Mouse (Mus musculus) adipocyte (in vitro differentiated cells): ENCODE results near the gene Cyp2c29.
"Not testable (repeated sequence)": the region's sequence is repeated elsewhere in the genome, so short reads cannot be mapped to it uniquely, and the experiment has no call there.

Source experiments
- DNase-seq: peaks from one replicate; pipeline ENCODE4 v3.0.0-alpha.2; 2016; ENCODE audit warnings: low spot score

Cyp2c29 gene

DNA sequence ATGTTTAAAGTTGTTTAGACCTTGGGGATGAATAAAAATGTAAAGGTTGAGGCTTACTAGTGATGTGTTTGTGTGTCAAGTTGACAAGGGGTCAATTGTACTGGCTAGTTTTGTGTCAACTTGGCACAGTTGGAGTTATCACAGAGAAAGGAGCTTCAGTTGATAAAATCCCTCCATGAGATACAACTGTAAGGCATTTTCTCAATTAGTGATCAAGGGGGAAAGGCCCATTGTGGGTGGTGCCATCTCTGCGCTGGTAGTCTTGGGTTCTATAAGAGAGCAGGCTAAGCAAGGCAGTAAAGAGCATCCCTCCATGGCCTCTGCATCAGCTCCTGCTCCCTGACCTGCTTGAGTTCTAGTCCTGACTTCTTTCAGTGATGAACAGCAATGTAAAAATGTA, at the start of gene Cyp2c29:
Cyp2c29 (plus strand) TSS at position 301 of the 400 bp plus-strand sequence.
- not testable (repeated sequence) for DNase-seq

DNA sequence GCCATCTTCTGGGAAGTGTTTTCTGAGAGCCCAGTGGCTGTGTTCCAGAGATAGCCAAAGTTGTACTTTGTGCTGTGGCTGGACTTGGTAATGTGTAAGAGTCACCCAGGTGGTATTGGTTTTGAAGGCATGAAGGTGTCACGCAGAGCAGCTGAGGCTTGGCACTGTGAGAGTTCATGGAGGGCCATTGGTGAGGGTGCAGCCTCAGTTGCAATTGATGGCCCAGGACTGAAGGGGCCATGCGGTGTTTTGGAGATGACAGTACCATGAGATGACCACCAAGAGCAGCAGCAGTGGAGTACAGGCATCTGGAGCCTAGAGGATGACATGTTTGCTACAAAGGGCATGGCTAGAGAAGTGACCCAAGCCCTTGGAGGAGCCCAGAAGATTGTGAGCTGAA, 2.2 kb upstream of the Cyp2c29 start:
- not testable (repeated sequence) for DNase-seq

GRCm38 (mm10) chr19:39282801-39283200, 13.6 kb downstream of the Cyp2c29 start:
- no peak for DNase-seq

DNA sequence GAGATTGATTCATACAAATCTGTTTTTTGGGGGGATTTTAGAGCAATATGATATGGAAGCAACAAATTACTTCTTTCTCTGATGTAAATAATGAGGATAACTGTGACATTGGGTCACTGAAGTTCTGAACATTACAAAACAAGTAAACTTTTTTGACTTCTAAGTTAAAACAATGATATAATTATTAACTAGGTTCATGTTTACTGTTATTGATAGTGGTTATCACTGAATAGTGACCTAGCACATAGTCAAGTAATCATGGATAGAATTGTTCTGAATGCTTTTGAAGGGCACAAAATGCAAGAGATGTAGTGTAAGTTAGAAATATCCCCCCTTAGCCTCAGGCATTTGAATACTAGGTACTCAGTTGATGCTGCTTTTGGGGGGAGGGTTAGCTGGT, 16.4 kb downstream of the Cyp2c29 start:
- no peak for DNase-seq

DNA sequence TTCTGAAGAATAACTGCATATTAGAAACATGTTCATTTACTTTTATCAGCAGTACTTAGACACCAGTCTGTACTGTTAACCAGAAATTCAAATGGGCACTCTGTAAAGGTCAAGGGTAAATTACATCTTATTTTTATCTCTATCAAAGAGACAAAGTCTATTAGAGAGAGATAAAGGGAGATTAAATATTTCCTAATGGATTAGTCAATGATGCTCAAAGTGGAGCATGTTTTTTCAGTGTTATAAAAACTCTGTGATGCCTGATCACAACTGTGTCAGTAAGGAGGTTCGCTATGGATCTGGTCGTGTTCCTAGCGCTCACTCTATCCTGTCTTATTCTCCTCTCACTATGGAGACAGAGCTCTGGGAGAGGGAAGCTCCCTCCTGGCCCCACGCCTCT, 17.6 kb downstream of the Cyp2c29 start:
- no peak for DNase-seq

GRCm38 (mm10) chr19:39288978-39289377, 19.8 kb downstream of the Cyp2c29 start:
- no peak for DNase-seq
